Mouse (Mus musculus) gastrocnemius, adult 8-10 months (tissue): ENCODE measurements at regions not wholly inside any gene's neighbourhood (a gene's known extent, or its start where the extent isn't known, plus 50 kb on each side); places are given as distances from the start of the nearest gene placed in this dataset.
"Not testable (repeated sequence)": the region's sequence is repeated elsewhere in the genome, so short reads cannot be mapped to it uniquely, and the experiment has no call there.

Experiments
- DNase-seq, 2 experiments: peaks; one replicate each; pipeline ENCODE4 v3.0.0; 2022; ENCODE audit warnings: low spot score in 2 of 2

GRCm38 (mm10) chr11:45424066-45424465 lies 427.8 kb upstream of the Clint1 start:
- not testable (repeated sequence) for DNase-seq

GRCm38 (mm10) chr11:45440937-45441720 lies 410.7 kb upstream of the Clint1 start:
- DNase-seq, result no peak

GRCm38 (mm10) chr11:45446512-45446911 lies 405.3 kb upstream of the Clint1 start:
- DNase-seq, result no peak

GRCm38 (mm10) chr11:45454234-45454633 lies 397.6 kb upstream of the Clint1 start:
- DNase-seq, result no peak

GRCm38 (mm10) chr11:45454933-45455332 lies 396.9 kb upstream of the Clint1 start:
- no peak for DNase-seq

- DNase-seq, result no peak
Measured at GRCm38 (mm10) chr11:45456724-45457123, 395.1 kb upstream of the Clint1 start.

GRCm38 (mm10) chr11:45457597-45457996 lies 394.3 kb upstream of the Clint1 start:
- no peak for DNase-seq

- no peak for DNase-seq
Measured at GRCm38 (mm10) chr11:45460000-45460792, 391.7 kb upstream of the Clint1 start.

- no peak for DNase-seq
Measured at GRCm38 (mm10) chr11:45464501-45464900, 387.4 kb upstream of the Clint1 start.

GRCm38 (mm10) chr11:45466350-45466749 lies 385.5 kb upstream of the Clint1 start:
- no peak for DNase-seq

- DNase-seq, result no peak
Measured at GRCm38 (mm10) chr11:45472171-45472570, 379.7 kb upstream of the Clint1 start.

GRCm38 (mm10) chr11:45476917-45477316 lies 374.9 kb upstream of the Clint1 start:
- DNase-seq, result no peak

GRCm38 (mm10) chr11:45485950-45486349 lies 365.9 kb upstream of the Clint1 start:
- no peak for DNase-seq

GRCm38 (mm10) chr11:45491021-45491967 lies 360.6 kb upstream of the Clint1 start:
- no peak for DNase-seq

- DNase-seq, result no peak
Measured at GRCm38 (mm10) chr11:45495246-45495645, 356.6 kb upstream of the Clint1 start.

- no peak for DNase-seq
Measured at GRCm38 (mm10) chr11:45508566-45508965, 343.3 kb upstream of the Clint1 start.

- no peak for DNase-seq
Measured at GRCm38 (mm10) chr11:45509278-45509677, 342.6 kb upstream of the Clint1 start.

- no peak for DNase-seq
Measured at GRCm38 (mm10) chr11:45514415-45515271, 337.2 kb upstream of the Clint1 start.

GRCm38 (mm10) chr11:45524720-45525119 lies 327.1 kb upstream of the Clint1 start:
- DNase-seq, result no peak

GRCm38 (mm10) chr11:45531044-45531626 lies 320.7 kb upstream of the Clint1 start:
- no peak for DNase-seq
